14 mouse cellular contexts compared by ENCODE assay signal in the genomic region with DNA sequence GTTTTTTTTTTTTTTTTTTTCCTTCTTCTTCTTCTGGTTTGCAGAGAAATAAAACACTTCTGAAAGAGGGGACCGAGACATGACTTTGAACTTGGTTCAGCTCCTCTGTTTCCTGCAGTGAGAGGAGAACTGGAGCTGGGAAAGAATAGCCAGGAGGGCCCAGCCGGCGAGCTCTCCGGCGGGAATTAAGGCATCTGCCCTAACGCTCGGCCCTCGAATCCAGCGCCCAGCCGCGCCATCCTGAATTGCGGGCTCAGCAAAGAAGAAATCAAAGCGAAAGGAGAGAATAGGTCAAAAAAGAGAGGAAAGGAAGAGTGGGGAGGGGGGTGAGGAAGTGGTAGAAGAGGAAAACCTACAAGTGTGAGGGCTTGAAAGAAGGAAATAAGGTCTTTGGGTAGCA. TPM values are rescaled to one million over a fixed set of nuclear protein-coding genes. Genes with fewer than 3 reads are reported as not detected.
DNase-seq lines count a peak whose midpoint lies in the region; ATAC-seq and TF ChIP-seq lines count a peak whose summit lies in the region.
"Had no signal": no experiment of that assay in that cellular context is flagged by ENCODE, and none has a peak within 500 bp of the region (broad histone marks: within the 10 kb centered on the region; RNA-seq: fewer than 3 reads in every experiment).

No protein-coding gene starts in this region.

- 7% methylated on average over 13 of the region's 13 CpGs for WGBS in forebrain, embryonic 15.5 days
- 4% methylated on average over 13 of the region's 13 CpGs for WGBS in limb, embryonic 14.5 days
- WGBS in lung, postnatal 0 days, result 2% methylated on average over 13 of the region's 13 CpGs

- no peak for TF ChIP-seq EP300 in lung, postnatal 0 days (IDR thresholded peaks at IDR 0.05)

- peak overlapping the region; percentile 68 for H3K4me2 ChIP-seq in forebrain, embryonic 15.5 days (replicated peaks)
- peak overlapping the region; percentile 25; the same call in 1 of the 2 replicates for H3K4me2 ChIP-seq in limb, embryonic 14.5 days (replicated peaks; ENCODE audit: low read depth, low read length, severe bottlenecking)
- H3K4me2 ChIP-seq in lung, postnatal 0 days (replicated peaks; ENCODE audit: low read depth, low read length), result no peak overlapping the region

- H3K36me3 ChIP-seq in forebrain, embryonic 15.5 days, result no peaks in the 10 kb centered on the region
- no peaks in the 10 kb centered on the region for H3K36me3 ChIP-seq in limb, embryonic 14.5 days (ENCODE audit: control insufficient read depth, insufficient read depth, low read length)
- no peaks in the 10 kb centered on the region for H3K36me3 ChIP-seq in lung, postnatal 0 days (ENCODE audit: insufficient read depth, low read length)

- H3K9me3 ChIP-seq in forebrain, embryonic 15.5 days, result no peaks in the 10 kb centered on the region
- H3K9me3 ChIP-seq in limb, embryonic 14.5 days (ENCODE audit: control insufficient read depth, low read length), result no peaks in the 10 kb centered on the region
- no peaks in the 10 kb centered on the region for H3K9me3 ChIP-seq in lung, postnatal 0 days (ENCODE audit: low read length)

- TF ChIP-seq POLR2A in limb, embryonic 14.5 days (IDR thresholded peaks at IDR 0.05; ENCODE audit: borderline replicate concordance, extremely low read depth, insufficient read depth, insufficient read length), result no peak

- H3K4me3 ChIP-seq in left cerebral cortex, adult 2 months, result no peak overlapping the region
- peak overlapping the region; percentile 59 for H3K4me3 ChIP-seq in forebrain, embryonic 15.5 days
- H3K4me3 ChIP-seq in limb, embryonic 14.5 days (replicated peaks; ENCODE audit: low read length), result no peak overlapping the region
- H3K4me3 ChIP-seq in lung, postnatal 0 days (ENCODE audit: low read depth, low read length), result no peak overlapping the region

- no peak for TF ChIP-seq CTCF in left cerebral cortex, adult 2 months (IDR thresholded peaks at IDR 0.05)
- no peak for TF ChIP-seq CTCF in lung, postnatal 0 days (IDR thresholded peaks at IDR 0.05)

- intact Hi-C loops in left cerebral cortex, postnatal 4 days (cut with DNase I), result no loop called here
- intact Hi-C loops in left cerebral cortex, adult 2 months (cut with DNase I), result loop anchor here (5.0 kb wide), 1 partner anchor 245 kb away; no protein-coding TSS in a partner anchor

- H3K9ac ChIP-seq in forebrain, embryonic 15.5 days (replicated peaks), result peak overlapping the region; percentile 19
- H3K9ac ChIP-seq in limb, embryonic 14.5 days (ENCODE audit: low read depth, low read length, severe bottlenecking), result no peak overlapping the region
- no peak overlapping the region for H3K9ac ChIP-seq in lung, postnatal 0 days (replicated peaks; ENCODE audit: low read depth)

- peaks cover 29% of the 10 kb centered on the region for H3K4me1 ChIP-seq in forebrain, embryonic 15.5 days
- H3K4me1 ChIP-seq in limb, embryonic 14.5 days (ENCODE audit: control insufficient read depth, insufficient read depth, low read length), result peaks cover 7% of the 10 kb centered on the region; the same call in 1 of the 2 replicates
- peaks cover 7% of the 10 kb centered on the region for H3K4me1 ChIP-seq in lung, postnatal 0 days (ENCODE audit: insufficient read depth, low read depth, low read length)

- DNase-seq in left cerebral cortex, postnatal 4 days, result peak; percentile 59
- DNase-seq in left cerebral cortex, adult 2 months (ENCODE audit: extremely low spot score in 1 of 2, low spot score in 2 of 2), result no peak
- DNase-seq in limb, embryonic 14.5 days (ENCODE audit: low spot score), result no peak
- peak; percentile 51 for DNase-seq in retina, postnatal 1 day
- no peak for DNase-seq in right cerebral cortex, postnatal 14 days
- no peak for DNase-seq in gastrocnemius, postnatal 4 days (ENCODE audit: low spot score in 2 of 2)
- no peak for DNase-seq in lung, postnatal 0 days (ENCODE audit: low spot score)
- DNase-seq: heart, postnatal 36 days; layer of hippocampus, postnatal 36 days; lung, postnatal 10 days had no signal

- no peak for ATAC-seq in forebrain, embryonic 15.5 days (replicated peaks)
- ATAC-seq in limb, embryonic 14.5 days (ENCODE audit: low FRiP score, low read depth), result no peak
- ATAC-seq in lung, postnatal 0 days, result no peak

- H3K27ac ChIP-seq in left cerebral cortex, adult 2 months, result no peak overlapping the region
- peak overlapping the region; percentile 97 for H3K27ac ChIP-seq in forebrain, embryonic 15.5 days (replicated peaks)
- no peak overlapping the region for H3K27ac ChIP-seq in limb, embryonic 14.5 days (replicated peaks; ENCODE audit: low read depth, low read length)
- no peak overlapping the region for H3K27ac ChIP-seq in lung, postnatal 0 days (ENCODE audit: low read length)

- peaks cover 36% of the 10 kb centered on the region for H3K27me3 ChIP-seq in forebrain, embryonic 15.5 days
- peaks cover 90% of the 10 kb centered on the region for H3K27me3 ChIP-seq in limb, embryonic 14.5 days (ENCODE audit: control insufficient read depth, insufficient read depth, low read length)
- peaks cover 97% of the 10 kb centered on the region for H3K27me3 ChIP-seq in lung, postnatal 0 days (replicated peaks; ENCODE audit: insufficient read depth, low read length)

RNA-seq across cellular contexts. Expression of a gene that starts 3.1 kb away (rescaled TPM):
- total RNA-seq in left cerebral cortex, postnatal 4 days (2021), result 10 to 100 TPM; 22.4 to 24.1 TPM
- 10 to 100 TPM; 17.4 to 18.3 TPM for total RNA-seq in left cerebral cortex, adult 2 months (2021)
- 8.4 and 9.3 TPM in 2 replicates for polyA plus RNA-seq in forebrain, embryonic 15.5 days (2015; fragmentation: Nextera tagmentation; extraction: Ambion mirVana)
- polyA plus RNA-seq in limb, embryonic 14.5 days (2012; rRNA removed), result 4.0 and 6.0 TPM in 2 replicates
- 0.80 and 1.1 TPM in 2 replicates for polyA plus RNA-seq in limb, embryonic 14.5 days (2014; fragmentation: Nextera tagmentation; extraction: Ambion mirVana)
- total RNA-seq in gastrocnemius, postnatal 4 days (2021), result under 1 TPM in 1 of 2 experiments, not detected in 1; 0.18 TPM
- 0.05 TPM in 1 of 2 replicates, not detected in the other for polyA plus RNA-seq in lung, postnatal 0 days (2015; fragmentation: Nextera tagmentation; extraction: Ambion mirVana)
- total RNA-seq: common myeloid progenitor, adult 5-6 weeks; gastrocnemius, adult 18-20 months; heart, postnatal 36 days had no signal
- polyA plus RNA-seq: stomach, embryonic 16.5 days had no signal

RNA-seq across cellular contexts. Expression of a gene that starts 6.7 kb away (rescaled TPM):
- total RNA-seq in left cerebral cortex, postnatal 4 days (2021), result 1 to 10 TPM; 3.9 to 5.1 TPM
- 1 to 10 TPM; 4.1 to 4.8 TPM for total RNA-seq in left cerebral cortex, adult 2 months (2021)
- polyA plus RNA-seq in forebrain, embryonic 15.5 days (2015; fragmentation: Nextera tagmentation; extraction: Ambion mirVana), result 14.2 and 15.2 TPM in 2 replicates
- 0.47 and 1.3 TPM in 2 replicates for polyA plus RNA-seq in limb, embryonic 14.5 days (2012; rRNA removed)
- 0.76 and 0.94 TPM in 2 replicates for polyA plus RNA-seq in limb, embryonic 14.5 days (2014; fragmentation: Nextera tagmentation; extraction: Ambion mirVana)
- total RNA-seq in gastrocnemius, postnatal 4 days (2021), result not detected
- polyA plus RNA-seq in lung, postnatal 0 days (2015; fragmentation: Nextera tagmentation; extraction: Ambion mirVana), result not detected in 2 replicates
- total RNA-seq: common myeloid progenitor, adult 5-6 weeks; gastrocnemius, adult 18-20 months; heart, postnatal 36 days had no signal
- polyA plus RNA-seq: stomach, embryonic 16.5 days had no signal

RNA-seq across cellular contexts. Expression of a gene that starts 18.2 kb away (rescaled TPM):
- under 1 TPM in 1 of 2 experiments, not detected in 1; 0.40 TPM for total RNA-seq in left cerebral cortex, postnatal 4 days (2021)
- total RNA-seq in left cerebral cortex, adult 2 months (2021), result not detected
- 0.57 and 0.63 TPM in 2 replicates for polyA plus RNA-seq in forebrain, embryonic 15.5 days (2015; fragmentation: Nextera tagmentation; extraction: Ambion mirVana)
- not detected in 2 replicates for polyA plus RNA-seq in limb, embryonic 14.5 days (2012; rRNA removed)
- polyA plus RNA-seq in limb, embryonic 14.5 days (2014; fragmentation: Nextera tagmentation; extraction: Ambion mirVana), result 0.12 TPM in 1 of 2 replicates, not detected in the other
- not detected for total RNA-seq in gastrocnemius, postnatal 4 days (2021)
- not detected in 2 replicates for polyA plus RNA-seq in lung, postnatal 0 days (2015; fragmentation: Nextera tagmentation; extraction: Ambion mirVana)
- total RNA-seq: common myeloid progenitor, adult 5-6 weeks; gastrocnemius, adult 18-20 months; heart, postnatal 36 days; layer of hippocampus, postnatal 36 days had no signal
- polyA plus RNA-seq: stomach, embryonic 16.5 days had no signal

RNA-seq across cellular contexts. Expression of a gene that starts 21.2 kb away (rescaled TPM):
- under 1 TPM; 0.28 to 0.50 TPM for total RNA-seq in left cerebral cortex, postnatal 4 days (2021)
- total RNA-seq in left cerebral cortex, adult 2 months (2021), result under 1 TPM; 0.28 to 0.34 TPM
- 0.74 and 0.75 TPM in 2 replicates for polyA plus RNA-seq in forebrain, embryonic 15.5 days (2015; fragmentation: Nextera tagmentation; extraction: Ambion mirVana)
- not detected in 2 replicates for polyA plus RNA-seq in limb, embryonic 14.5 days (2012; rRNA removed)
- polyA plus RNA-seq in limb, embryonic 14.5 days (2014; fragmentation: Nextera tagmentation; extraction: Ambion mirVana), result 0.25 TPM in 1 of 2 replicates, not detected in the other
- not detected for total RNA-seq in gastrocnemius, postnatal 4 days (2021)
- polyA plus RNA-seq in lung, postnatal 0 days (2015; fragmentation: Nextera tagmentation; extraction: Ambion mirVana), result not detected in 2 replicates
- total RNA-seq: common myeloid progenitor, adult 5-6 weeks; gastrocnemius, adult 18-20 months; heart, postnatal 36 days had no signal
- polyA plus RNA-seq: stomach, embryonic 16.5 days had no signal

Comparison
In these comparisons a context has a peak if more than half of its experiments do, and no peak if none do; other contexts are left out.
1. DNase-seq: peak in left cerebral cortex, postnatal 4 days (single experiment) and retina, postnatal 1 day (single experiment); none in left cerebral cortex, adult 2 months (0 of 2), limb, embryonic 14.5 days (single experiment), right cerebral cortex, postnatal 14 days (single experiment), gastrocnemius, postnatal 4 days (0 of 2) and lung, postnatal 0 days (single experiment).
2. RNA of a gene that starts 3.1 kb away (total RNA-seq): 22.4 to 24.1 TPM in left cerebral cortex, postnatal 4 days and 17.4 to 18.3 TPM in left cerebral cortex, adult 2 months; 0.18 TPM in gastrocnemius, postnatal 4 days; every median in the first group is over 10 times any median in the second.
3. RNA of a gene that starts 6.7 kb away (total RNA-seq): 3.9 to 5.1 TPM in left cerebral cortex, postnatal 4 days and 4.1 to 4.8 TPM in left cerebral cortex, adult 2 months; not detected in gastrocnemius, postnatal 4 days; every median in the first group is over 4 times any median in the second.